Mouse (Mus musculus) heart, embryonic 13.5 days (tissue): ENCODE data around the gene Naa15. TPM values are rescaled to one million over a fixed set of nuclear protein-coding genes. Genes with fewer than 3 reads are reported as not detected.

Experiments used
- ATAC-seq: fragments of 200-750 bp; cut with Nextera tagmentation; 2 replicates; pipeline ENCODE4 v1.8.0; 2017; ENCODE audit warnings: moderate TSS enrichment; ENCODE audit not compliant: insufficient number of reproducible peaks, low FRiP score, low TSS enrichment; ENCODE audit errors: extremely low read depth
- H3K27ac ChIP-seq: fragments of 300-500 bp; sonication (generic); replicated peaks from 2 replicates; pipeline ENCODE4 v1.5.1; 2015; ENCODE audit warnings: moderate library complexity, mild to moderate bottlenecking, inconsistent platforms
- H3K27me3 ChIP-seq: fragments of 300-500 bp; sonication (generic); replicated peaks from 2 replicates; pipeline ENCODE4 v1.6.1; 2015; ENCODE audit warnings: mild to moderate bottlenecking, inconsistent platforms
- H3K36me3 ChIP-seq: fragments of 300-500 bp; sonication (generic); 2 replicates; pipeline ENCODE4 v1.6.1; 2015; ENCODE audit warnings: mild to moderate bottlenecking, inconsistent platforms
- H3K4me1 ChIP-seq: fragments of 300-500 bp; sonication (generic); 2 replicates; pipeline ENCODE4 v1.6.1; 2015; ENCODE audit warnings: inconsistent platforms
- H3K4me2 ChIP-seq: fragments of 300-500 bp; sonication (generic); 2 replicates; pipeline ENCODE4 v1.6.1; 2015; ENCODE audit warnings: inconsistent platforms, mild to moderate bottlenecking, moderate library complexity
- H3K4me3 ChIP-seq: fragments of 300-500 bp; sonication (generic); 2 replicates; pipeline ENCODE4 v1.5.1; 2015; ENCODE audit warnings: moderate library complexity, mild to moderate bottlenecking, inconsistent platforms
- H3K9ac ChIP-seq: fragments of 300-500 bp; sonication (generic); 2 replicates; pipeline ENCODE4 v1.6.1; 2015; ENCODE audit warnings: inconsistent platforms, mild to moderate bottlenecking, moderate library complexity
- H3K9me3 ChIP-seq: fragments of 300-500 bp; sonication (generic); 2 replicates; pipeline ENCODE4 v1.6.1; 2016; ENCODE audit warnings: inconsistent platforms
- WGBS: fragments of 180-500 bp; shearing (Covaris S2); methylation state at CpG from one replicate; pipeline ENCODE4 v1.1.7; 2015; ENCODE audit warnings: mixed read lengths; 5-methylcytosine and 5-hydroxymethylcytosine counted together
- polyA plus RNA-seq: library from polyadenylated mRNA; unstranded; fragments of >200 nt; fragmentation: Nextera tagmentation; extraction: Ambion mirVana; gene quantifications from 2 replicates; pipeline ENCODE4 v1.2.1, GENCODE M21; 2015

Naa15 gene
- polyA plus RNA-seq, 1 experiment from 2014 or later = 35.7 TPM

GRCm38 (mm10) chr3:51490088-51490753 is 75.3 kb downstream of the Naa15 start:
- Histone ChIP-seq H3K4me3 (no peak overlapping the region), H3K9me3 (no peaks in the 10 kb centered on the region), H3K4me2 (no peak overlapping the region), H3K36me3 (peaks cover 27% of the 10 kb centered on the region), H3K27ac (no peak overlapping the region), H3K27me3 (no peaks in the 10 kb centered on the region), H3K9ac (no peak overlapping the region), H3K4me1 (peaks cover 30% of the 10 kb centered on the region)
- no peak for ATAC-seq
- WGBS = 84% methylated on average over 7 of the region's 7 CpGs

GRCm38 (mm10) chr3:51493272-51493838 is 78.4 kb downstream of the Naa15 start:
- peaks cover 16% of the 10 kb centered on the region for H3K4me1 ChIP-seq
- no peak overlapping the region for H3K4me2 ChIP-seq
- peaks cover 33% of the 10 kb centered on the region for H3K36me3 ChIP-seq
- no peak overlapping the region for H3K4me3 ChIP-seq
- WGBS = 65% methylated on average over 13 of the region's 13 CpGs
- no peak for ATAC-seq
- H3K27me3 ChIP-seq = no peaks in the 10 kb centered on the region
- peak overlapping the region; percentile 34; the same call in 1 of the 2 replicates for H3K27ac ChIP-seq
- no peaks in the 10 kb centered on the region for H3K9me3 ChIP-seq
- H3K9ac ChIP-seq = no peak overlapping the region

GRCm38 (mm10) chr3:51494466-51494865 is 79.5 kb downstream of the Naa15 start:
- Histone ChIP-seq H3K4me1 (peaks cover 16% of the 10 kb centered on the region), H3K27ac (no peak overlapping the region), H3K4me2 (no peak overlapping the region), H3K27me3 (no peaks in the 10 kb centered on the region), H3K36me3 (peaks cover 32% of the 10 kb centered on the region), H3K4me3 (no peak overlapping the region), H3K9me3 (no peaks in the 10 kb centered on the region), H3K9ac (no peak overlapping the region)
- ATAC-seq = no peak
- WGBS = 70% methylated on average over 2 of the region's 2 CpGs

- peaks cover 32% of the 10 kb centered on the region for H3K36me3 ChIP-seq
- no peak overlapping the region for H3K27ac ChIP-seq
- no peak overlapping the region for H3K4me2 ChIP-seq
- H3K4me3 ChIP-seq = no peak overlapping the region
- H3K4me1 ChIP-seq = peaks cover 16% of the 10 kb centered on the region
- no peaks in the 10 kb centered on the region for H3K27me3 ChIP-seq
- WGBS = 91% methylated on average over 9 of the region's 9 CpGs
- no peak overlapping the region for H3K9ac ChIP-seq
- no peaks in the 10 kb centered on the region for H3K9me3 ChIP-seq
- no peak for ATAC-seq
Measured at GRCm38 (mm10) chr3:51495646-51496045, 80.7 kb downstream of the Naa15 start.

- H3K27ac ChIP-seq = no peak overlapping the region
- 97% methylated on average over 1 of the region's 1 CpGs for WGBS
- H3K9me3 ChIP-seq = no peaks in the 10 kb centered on the region
- H3K4me3 ChIP-seq = no peak overlapping the region
- no peaks in the 10 kb centered on the region for H3K27me3 ChIP-seq
- H3K9ac ChIP-seq = no peak overlapping the region
- peaks cover 30% of the 10 kb centered on the region for H3K36me3 ChIP-seq
- ATAC-seq = no peak
- H3K4me2 ChIP-seq = no peak overlapping the region
- H3K4me1 ChIP-seq = peaks cover 10% of the 10 kb centered on the region
Measured at GRCm38 (mm10) chr3:51497978-51498377, 83.0 kb downstream of the Naa15 start.

GRCm38 (mm10) chr3:51498659-51499058 is 83.7 kb downstream of the Naa15 start:
- H3K4me1 ChIP-seq = peaks cover 4% of the 10 kb centered on the region
- H3K27ac ChIP-seq = no peak overlapping the region
- H3K4me3 ChIP-seq = no peak overlapping the region
- H3K9ac ChIP-seq = no peak overlapping the region
- H3K27me3 ChIP-seq = no peaks in the 10 kb centered on the region
- WGBS = 58% methylated on average over 5 of the region's 5 CpGs
- peaks cover 23% of the 10 kb centered on the region for H3K36me3 ChIP-seq
- no peak overlapping the region for H3K4me2 ChIP-seq
- ATAC-seq = no peak
- H3K9me3 ChIP-seq = no peaks in the 10 kb centered on the region

- Histone ChIP-seq H3K36me3 (peaks cover 15% of the 10 kb centered on the region), H3K27ac (no peak overlapping the region), H3K4me2 (no peak overlapping the region), H3K4me3 (no peak overlapping the region), H3K4me1 (no peaks in the 10 kb centered on the region), H3K9ac (no peak overlapping the region), H3K9me3 (no peaks in the 10 kb centered on the region), H3K27me3 (no peaks in the 10 kb centered on the region)
- 91% methylated on average over 4 of the region's 4 CpGs for WGBS
- no peak for ATAC-seq
Measured at GRCm38 (mm10) chr3:51499876-51500275, 84.9 kb downstream of the Naa15 start.

GRCm38 (mm10) chr3:51504385-51504952 is 89.5 kb downstream of the Naa15 start:
- WGBS = 78% methylated on average over 11 of the region's 11 CpGs
- no peaks in the 10 kb centered on the region for H3K36me3 ChIP-seq
- no peak overlapping the region for H3K27ac ChIP-seq
- H3K4me3 ChIP-seq = no peak overlapping the region
- ATAC-seq = no peak
- H3K4me2 ChIP-seq = no peak overlapping the region
- H3K4me1 ChIP-seq = peaks cover 4% of the 10 kb centered on the region; the same call in 1 of the 2 replicates
- no peaks in the 10 kb centered on the region for H3K9me3 ChIP-seq
- no peaks in the 10 kb centered on the region for H3K27me3 ChIP-seq
- H3K9ac ChIP-seq = no peak overlapping the region

- H3K27ac ChIP-seq = no peak overlapping the region
- no peaks in the 10 kb centered on the region for H3K9me3 ChIP-seq
- H3K4me2 ChIP-seq = no peak overlapping the region
- no peak for ATAC-seq
- H3K36me3 ChIP-seq = no peaks in the 10 kb centered on the region
- 66% methylated on average over 19 of the region's 19 CpGs for WGBS
- no peaks in the 10 kb centered on the region for H3K27me3 ChIP-seq
- no peak overlapping the region for H3K4me3 ChIP-seq
- no peak overlapping the region for H3K9ac ChIP-seq
- H3K4me1 ChIP-seq = peaks cover 4% of the 10 kb centered on the region; the same call in 1 of the 2 replicates
Measured at GRCm38 (mm10) chr3:51505465-51505864, 90.5 kb downstream of the Naa15 start.

GRCm38 (mm10) chr3:51510903-51511302 is 96.0 kb downstream of the Naa15 start:
- Histone ChIP-seq H3K4me3 (0 out of 2 replicates have a peak overlapping the region, but pooled peaks have one; percentile 18), H3K9me3 (no peaks in the 10 kb centered on the region), H3K4me1 (peaks cover 4% of the 10 kb centered on the region; the same call in 1 of the 2 replicates), H3K4me2 (peak overlapping the region; percentile 55), H3K27ac (no peak overlapping the region), H3K27me3 (no peaks in the 10 kb centered on the region), H3K9ac (peak overlapping the region; percentile 44; the same call in 1 of the 2 replicates), H3K36me3 (peaks cover 7% of the 10 kb centered on the region)
- 29% methylated on average over 8 of the region's 8 CpGs for WGBS
- ATAC-seq = no peak

GRCm38 (mm10) chr3:51511983-51512382 is 97.0 kb downstream of the Naa15 start:
- H3K4me3 ChIP-seq = no peak overlapping the region
- no peak overlapping the region for H3K9ac ChIP-seq
- ATAC-seq = no peak
- H3K27ac ChIP-seq = no peak overlapping the region
- 84% methylated on average over 5 of the region's 5 CpGs for WGBS
- H3K4me1 ChIP-seq = 0 out of 2 replicates have a peak, but pooled peaks cover 4% of the 10 kb centered on the region
- peaks cover 11% of the 10 kb centered on the region for H3K36me3 ChIP-seq
- no peaks in the 10 kb centered on the region for H3K27me3 ChIP-seq
- no peak overlapping the region for H3K4me2 ChIP-seq
- H3K9me3 ChIP-seq = no peaks in the 10 kb centered on the region
